Comparison of ENCODE assay signal across 21 mouse cellular contexts in the genomic region with DNA sequence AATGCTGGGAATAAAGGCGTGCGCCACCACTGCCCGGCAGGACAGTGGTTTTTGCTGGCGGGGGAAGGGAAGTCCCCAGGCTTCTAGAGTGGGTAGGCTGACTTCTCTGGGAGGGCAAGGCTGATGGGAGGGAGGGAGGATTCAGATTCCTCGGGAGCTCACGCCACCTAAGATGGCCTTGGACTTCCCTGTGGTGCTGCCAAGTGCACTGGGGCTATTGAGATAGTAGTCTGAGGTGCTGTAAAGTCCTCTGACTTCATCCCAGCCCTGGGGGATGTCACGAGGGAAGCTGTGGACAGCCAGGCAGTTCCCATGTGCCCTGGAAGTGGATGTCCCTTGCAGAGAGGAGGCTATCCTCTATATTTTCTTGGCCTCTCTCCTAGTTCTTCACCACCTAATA. TPM values are rescaled to one million over a fixed set of nuclear protein-coding genes. Genes with fewer than 3 reads are reported as not detected.
DNase-seq lines count a peak whose midpoint lies in the region; ATAC-seq and TF ChIP-seq lines count a peak whose summit lies in the region.
"Had no signal": no experiment of that assay in that cellular context is flagged by ENCODE, and none has a peak within 500 bp of the region (broad histone marks: within the 10 kb centered on the region; RNA-seq: fewer than 3 reads in every experiment).

No protein-coding gene starts in this region.

- H3K27ac ChIP-seq in heart, embryonic 10.5 days, result peak overlapping the region; percentile 72; the same call in 1 of the 2 replicates
- H3K27ac ChIP-seq in heart, embryonic 15.5 days, result peak overlapping the region; percentile 53; the same call in 1 of the 2 replicates
- H3K27ac ChIP-seq: embryonic facial prominence, embryonic 15.5 days; hindbrain, embryonic 13.5 days; kidney, postnatal 0 days; limb, embryonic 13.5 days; liver, embryonic 13.5 days had no signal

- no peaks in the 10 kb centered on the region for H3K9me3 ChIP-seq in heart, embryonic 10.5 days
- H3K9me3 ChIP-seq in heart, embryonic 15.5 days (replicated peaks), result no peaks in the 10 kb centered on the region
- H3K9me3 ChIP-seq: embryonic facial prominence, embryonic 15.5 days; hindbrain, embryonic 13.5 days; limb, embryonic 13.5 days; liver, embryonic 13.5 days had no signal

- intact Hi-C loops in heart, postnatal 36 days (cut with DNase I), result no loop called here

- WGBS in heart, embryonic 10.5 days, result 51% methylated on average over 7 of the region's 7 CpGs
- 41% methylated on average over 7 of the region's 7 CpGs for WGBS in heart, embryonic 15.5 days

- no peak overlapping the region for H3ac ChIP-seq in myocyte (ENCODE audit: control insufficient read depth, insufficient read length)

- no peak overlapping the region for H3K9ac ChIP-seq in heart, embryonic 15.5 days
- H3K9ac ChIP-seq: embryonic facial prominence, embryonic 15.5 days; hindbrain, embryonic 13.5 days; limb, embryonic 13.5 days; liver, embryonic 13.5 days; lung, embryonic 14.5 days had no signal

- ATAC-seq in heart, embryonic 15.5 days (replicated peaks; ENCODE audit: insufficient number of reproducible peaks, insufficient read depth, low FRiP score, low read depth), result peak; percentile 63
- ATAC-seq: forebrain, embryonic 16.5 days; midbrain, embryonic 16.5 days had no signal

- H3K79me2 ChIP-seq in myocyte (ENCODE audit: control insufficient read depth, insufficient read depth), result peaks cover 96% of the 10 kb centered on the region

- peaks cover 88% of the 10 kb centered on the region for H3K4me1 ChIP-seq in heart, embryonic 10.5 days
- H3K4me1 ChIP-seq in heart, embryonic 15.5 days (replicated peaks), result peaks cover 88% of the 10 kb centered on the region

- H3K4me2 ChIP-seq in heart, embryonic 15.5 days, result no peak overlapping the region
- H3K4me2 ChIP-seq in myocyte (ENCODE audit: low read depth), result peak overlapping the region; percentile 68
- H3K4me2 ChIP-seq: embryonic facial prominence, embryonic 15.5 days; hindbrain, embryonic 13.5 days; limb, embryonic 13.5 days; liver, embryonic 13.5 days; lung, embryonic 14.5 days had no signal

- DNase-seq in heart, embryonic 10.5 days (ENCODE audit: low spot score), result no peak
- DNase-seq in heart, postnatal 36 days, result no peak
- peak; percentile 75 for DNase-seq in adrenal gland, postnatal 14 days
- no peak for DNase-seq in urinary bladder, postnatal 25 days (ENCODE audit: low spot score)
- no peak for DNase-seq in cerebellum, postnatal 25 days
- DNase-seq in neural tube, embryonic 10.5 days (ENCODE audit: extremely low spot score, low spot score), result no peak
- DNase-seq: cerebellum, postnatal 10 days; embryo, embryonic 11 days; liver, embryonic 13.5 days; lung, embryonic 14.5 days; lung, postnatal 36 days; spleen, adult 18-20 months; thymus, adult 2 months had no signal

- no peaks in the 10 kb centered on the region for H3K27me3 ChIP-seq in heart, embryonic 10.5 days (ENCODE audit: insufficient read depth, poor library complexity, severe bottlenecking)
- H3K27me3 ChIP-seq in heart, embryonic 15.5 days, result no peaks in the 10 kb centered on the region
- no peaks in the 10 kb centered on the region for H3K27me3 ChIP-seq in myocyte (ENCODE audit: control insufficient read depth, insufficient read depth, insufficient read length)
- H3K27me3 ChIP-seq: embryonic facial prominence, embryonic 15.5 days; hindbrain, embryonic 13.5 days; limb, embryonic 13.5 days; liver, embryonic 13.5 days had no signal

- H3K4me3 ChIP-seq in heart, embryonic 10.5 days, result no peak overlapping the region
- H3K4me3 ChIP-seq in heart, embryonic 15.5 days, result no peak overlapping the region
- H3K4me3 ChIP-seq in myocyte, result no peak overlapping the region
- H3K4me3 ChIP-seq: embryonic facial prominence, embryonic 15.5 days; hindbrain, embryonic 13.5 days; limb, embryonic 13.5 days; liver, embryonic 13.5 days had no signal

- TF ChIP-seq POLR2A in myocyte (IDR thresholded peaks at IDR 0.05; ENCODE audit: insufficient read length, low read depth), result peak; percentile 28

- no peaks in the 10 kb centered on the region for H3K36me3 ChIP-seq in heart, embryonic 10.5 days
- H3K36me3 ChIP-seq in heart, embryonic 15.5 days, result no peaks in the 10 kb centered on the region
- no peaks in the 10 kb centered on the region for H3K36me3 ChIP-seq in myocyte (ENCODE audit: control insufficient read depth, insufficient read depth)
- H3K36me3 ChIP-seq: embryonic facial prominence, embryonic 15.5 days; liver, embryonic 13.5 days had no signal

TF ChIP-seq in myocyte, 11 proteins besides CTCF, POLR2A, EP300 and RAD21:
- TF ChIP-seq REST (IDR thresholded peaks at IDR 0.05; ENCODE audit: insufficient read depth, insufficient read length) (no peak), POLR2AphosphoS2 (IDR thresholded peaks at IDR 0.05; ENCODE audit: insufficient read length, low read depth) (peak; percentile 40)

RNA-seq across cellular contexts. Expression of a gene that starts 37.2 kb away (rescaled TPM):
- polyA plus RNA-seq in heart, embryonic 10.5 days (2016; fragmentation: Nextera tagmentation; extraction: Ambion mirVana), result 1,471 and 1,998 TPM in 2 replicates
- 100 to 1,000 TPM in 1 of 2 experiments, 10 to 100 TPM in 1; 97.9 to 115 TPM for total RNA-seq in heart, postnatal 36 days (2021)
- 54.6 and 70.5 TPM in 2 replicates for total RNA-seq in adrenal gland, postnatal 14 days (2021)
- 1,553 and 1,598 TPM in 2 replicates for polyA plus RNA-seq in heart, embryonic 15.5 days (2015; fragmentation: Nextera tagmentation; extraction: Ambion mirVana)
- 442 TPM for polyA plus RNA-seq in myocyte (2012; fragmentation: generic; extraction: Trizol)
